In genomic region chr13:118386511-118387447, GRCm38 (mm10) we compare ENCODE assay signal across 8 mouse cellular contexts. TPM values are rescaled to one million over a fixed set of nuclear protein-coding genes. Genes with fewer than 3 reads are reported as not detected.
DNase-seq lines count a peak whose midpoint lies in the region; ATAC-seq and TF ChIP-seq lines count a peak whose summit lies in the region.

B430218F22Rik (plus strand) TSS chr13:118386630.
Mrps30 (minus strand) TSS chr13:118387252.

- peak within 1 kb of the TSS; percentile 92 to 93 for H3K4me3 ChIP-seq in MEL (ENCODE audit: control insufficient read depth in 1 of 2, insufficient read depth in 1 of 2, low read depth in 2 of 2, low read length in 2 of 2)
- peak within 1 kb of the TSS; percentile 61 for H3K4me3 ChIP-seq in cerebellum, adult 2 months (replicated peaks; ENCODE audit: insufficient read depth, low read depth, low read length)
- peak within 1 kb of the TSS; percentile 84 for H3K4me3 ChIP-seq in forebrain, postnatal 0 days (ENCODE audit: low read depth, low read length)
- peak within 1 kb of the TSS; percentile 97 for H3K4me3 ChIP-seq in lung, embryonic 15.5 days

- H3K9me3 ChIP-seq in MEL (replicated peaks; ENCODE audit: insufficient read depth, low read length), result no peaks in the 10 kb centered on the region
- no peaks in the 10 kb centered on the region for H3K9me3 ChIP-seq in forebrain, postnatal 0 days (ENCODE audit: low read length)
- no peaks in the 10 kb centered on the region for H3K9me3 ChIP-seq in lung, embryonic 15.5 days

- peak within 1 kb of the TSS; percentile 88 for H3K9ac ChIP-seq in MEL (ENCODE audit: control insufficient read depth, low read depth, low read length, poor library complexity, severe bottlenecking)
- peak within 1 kb of the TSS; percentile 73 for H3K9ac ChIP-seq in forebrain, postnatal 0 days
- peak within 1 kb of the TSS; percentile 87 for H3K9ac ChIP-seq in lung, embryonic 15.5 days

- peak within 1 kb of the TSS; percentile 75 for H3K27ac ChIP-seq in MEL (ENCODE audit: control insufficient read depth, low read depth, low read length)
- H3K27ac ChIP-seq in cerebellum, adult 2 months (ENCODE audit: insufficient read depth, low read length), result peak within 1 kb of the TSS; percentile 19; the same call in 1 of the 2 replicates
- H3K27ac ChIP-seq in forebrain, postnatal 0 days (ENCODE audit: low read depth, low read length), result peak within 1 kb of the TSS; percentile 80
- peak within 1 kb of the TSS; percentile 82 for H3K27ac ChIP-seq in lung, embryonic 15.5 days

- TF ChIP-seq RAD21 in MEL (IDR thresholded peaks at IDR 0.05; ENCODE audit: low read depth, low read length), result no peak

- H3K27me3 ChIP-seq in MEL (ENCODE audit: control insufficient read depth in 1 of 2, insufficient read depth in 2 of 2, low read length in 2 of 2), result no peaks in the 10 kb centered on the region
- H3K27me3 ChIP-seq in cerebellum, adult 2 months (ENCODE audit: control insufficient read depth, insufficient read depth, low read length), result no peaks in the 10 kb centered on the region
- H3K27me3 ChIP-seq in forebrain, postnatal 0 days (ENCODE audit: insufficient read depth, low read length), result no peaks in the 10 kb centered on the region
- H3K27me3 ChIP-seq in lung, embryonic 15.5 days, result no peaks in the 10 kb centered on the region

- H3K36me3 ChIP-seq in MEL (ENCODE audit: control insufficient read depth in 1 of 2, insufficient read depth in 2 of 2, low read length in 2 of 2), result peaks cover 5 to 11% of the 10 kb centered on the region in 2 experiments; a peak in 3 of 4 replicates
- peaks cover 12% of the 10 kb centered on the region for H3K36me3 ChIP-seq in forebrain, postnatal 0 days (ENCODE audit: insufficient read depth)
- peaks cover 30% of the 10 kb centered on the region for H3K36me3 ChIP-seq in lung, embryonic 15.5 days

- ATAC-seq in forebrain, postnatal 0 days, result peak; percentile 99
- peak; percentile 97 for ATAC-seq in lung, embryonic 15.5 days (ENCODE audit: borderline replicate concordance, extremely low read depth, low FRiP score, low TSS enrichment)

- under 1% methylated on average over 93 of the region's 93 CpGs for WGBS in cerebellum, adult 2 months
- 3% methylated on average over 93 of the region's 93 CpGs for WGBS in forebrain, postnatal 0 days
- 0% methylated on average over 83 of the region's 93 CpGs for WGBS in lung, embryonic 15.5 days

- peaks cover 0 to 4% of the 10 kb centered on the region in 2 experiments; a peak in 1 of 4 replicates for H3K4me1 ChIP-seq in MEL (ENCODE audit: control insufficient read depth in 1 of 2, insufficient read depth in 2 of 2, low read length in 2 of 2)
- H3K4me1 ChIP-seq in cerebellum, adult 2 months (ENCODE audit: control insufficient read depth, insufficient read depth, low read length), result no peaks in the 10 kb centered on the region; the same call in 1 of the 2 replicates
- no peaks in the 10 kb centered on the region for H3K4me1 ChIP-seq in forebrain, postnatal 0 days (ENCODE audit: insufficient read depth)
- H3K4me1 ChIP-seq in lung, embryonic 15.5 days, result peaks cover 8% of the 10 kb centered on the region

- peaks cover 15% of the 10 kb centered on the region for H3K79me2 ChIP-seq in MEL (ENCODE audit: control insufficient read depth, insufficient read depth, low read length, poor library complexity)

- peak; percentile 98 for DNase-seq in MEL (ENCODE audit: low read depth, low spot score)
- DNase-seq in cerebellum, adult 2 months, result peak; percentile 96
- DNase-seq in forebrain, postnatal 0 days, result peak; percentile 96
- DNase-seq in heart, postnatal 4 days, result peak; percentile 96
- DNase-seq in layer of hippocampus, adult 8-10 months (ENCODE audit: low spot score in 2 of 2), result peak; percentile 92 to 95
- DNase-seq in ovary, adult 18-20 months (ENCODE audit: low spot score), result peak; percentile 88
- peak; percentile 96 for DNase-seq in thymus, postnatal 0 days (ENCODE audit: low spot score)

- no peak for TF ChIP-seq CTCF in MEL (IDR thresholded peaks at IDR 0.05 in 2 of 3, conservative IDR thresholded peaks at IDR 0.05 in 1 of 3; ENCODE audit: control insufficient read depth in 1 of 3, insufficient read depth in 1 of 3, low read depth in 2 of 3, low read length in 3 of 3, poor library complexity in 1 of 3, severe bottlenecking in 1 of 3)
- no peak for TF ChIP-seq CTCF in cerebellum, adult 2 months (IDR thresholded peaks at IDR 0.05; ENCODE audit: borderline replicate concordance, insufficient read depth, low read depth, low read length)
- no peak for TF ChIP-seq CTCF in forebrain, postnatal 0 days (IDR thresholded peaks at IDR 0.05; ENCODE audit: low read depth)

- TF ChIP-seq POLR2A in MEL (IDR thresholded peaks at IDR 0.05; ENCODE audit: control insufficient read depth in 1 of 2, insufficient read depth in 1 of 2, low read depth in 1 of 2, low read length in 2 of 2, poor library complexity in 1 of 2), result peak; percentile 45 to 66
- TF ChIP-seq POLR2A in cerebellum, adult 2 months (IDR thresholded peaks at IDR 0.05; ENCODE audit: borderline replicate concordance, insufficient read depth, low read length), result peak; percentile 55; the same call in 1 of the 2 replicates

- peak in 1 of 2 experiments; percentile 20; a peak in 1 of 4 replicates for TF ChIP-seq EP300 in MEL (IDR thresholded peaks at IDR 0.05; ENCODE audit: low read depth in 1 of 2, low read length in 2 of 2)

- peak within 1 kb of the TSS; percentile 92 for H3K4me2 ChIP-seq in forebrain, postnatal 0 days (ENCODE audit: low read depth)
- peak within 1 kb of the TSS; percentile 67 for H3K4me2 ChIP-seq in lung, embryonic 15.5 days

TF ChIP-seq in MEL, 35 proteins besides CTCF, POLR2A, EP300 and RAD21 (continues in another document):
- TF ChIP-seq MEF2A (IDR thresholded peaks at IDR 0.05; ENCODE audit: extremely low read depth, insufficient replicate concordance, low read depth, low read length, poor library complexity, severe bottlenecking) (no peak), ELF1 (IDR thresholded peaks at IDR 0.05; ENCODE audit: low read depth, low read length) (peak; percentile 87), TCF12 (IDR thresholded peaks at IDR 0.05; ENCODE audit: low read depth, low read length) (peak; percentile 43), GATA1 (IDR thresholded peaks at IDR 0.05; ENCODE audit: low read depth, low read length) (0 out of 2 replicates have a peak, but pooled peaks have one; percentile 24), POLR2AphosphoS5 (IDR thresholded peaks at IDR 0.05; ENCODE audit: borderline replicate concordance, low read depth, low read length) (no peak), E2F4 (IDR thresholded peaks at IDR 0.05; ENCODE audit: borderline replicate concordance, low read depth, low read length) (no peak), POLR2AphosphoS2 (IDR thresholded peaks at IDR 0.05; ENCODE audit: low read length) (no peak), MAZ (IDR thresholded peaks at IDR 0.05; ENCODE audit: low read depth, low read length) (peak; percentile 18; the same call in 1 of the 2 replicates), KAT2A (conservative IDR thresholded peaks at IDR 0.05; ENCODE audit: low read depth, low read length) (peak; percentile 81), USF2 (IDR thresholded peaks at IDR 0.05; ENCODE audit: borderline replicate concordance in 1 of 2, insufficient read depth in 1 of 2, low read depth in 1 of 2, low read length in 2 of 2) (no peak), NRF1 (IDR thresholded peaks at IDR 0.05; ENCODE audit: insufficient read depth, low read depth, low read length, poor library complexity, severe bottlenecking) (0 out of 2 replicates have a peak, but pooled peaks have one; percentile 11), GABPA (IDR thresholded peaks at IDR 0.05; ENCODE audit: low read depth, low read length) (no peak), BHLHE40 (IDR thresholded peaks at IDR 0.05; ENCODE audit: borderline replicate concordance, low read depth, low read length) (0 out of 2 replicates have a peak, but pooled peaks have one; percentile 10), CHD1 (IDR thresholded peaks at IDR 0.05; ENCODE audit: low read depth, low read length) (no peak), ZMIZ1 (IDR thresholded peaks at IDR 0.05; ENCODE audit: low read depth, low read length) (0 out of 2 replicates have a peak, but pooled peaks have one; percentile 34), USF1 (IDR thresholded peaks at IDR 0.05; ENCODE audit: low read depth, low read length) (0 out of 2 replicates have a peak, but pooled peaks have one; percentile 20), ZNF384 (IDR thresholded peaks at IDR 0.05; ENCODE audit: low read depth, low read length) (no peak), MAFK (IDR thresholded peaks at IDR 0.05; ENCODE audit: borderline replicate concordance, low read depth, low read length) (peak; percentile 34; the same call in 1 of the 2 replicates), JUND (IDR thresholded peaks at IDR 0.05; ENCODE audit: low read depth, low read length) (no peak), TAL1 (IDR thresholded peaks at IDR 0.05; ENCODE audit: low read length) (no peak)

RNA-seq across cellular contexts. Expression of gene B430218F22Rik, which starts in this region (rescaled TPM):
- total RNA-seq in MEL (2012; rRNA removed), result 8.9 and 11.2 TPM in 2 replicates
- polyA plus RNA-seq in MEL (2012; ENCODE audit: insufficient read depth in 1 of 2, insufficient read length in 2 of 2, low read depth in 1 of 2, low replicate concordance in 2 of 2, missing spikeins in 1 of 2), result 1 to 10 TPM in 1 of 2 experiments, not detected in 1; 2.1 TPM
- 0.39 and 0.54 TPM in 2 replicates for polyA plus RNA-seq in cerebellum, adult 2 months (2012; rRNA removed)
- 0.43 and 1.0 TPM in 2 replicates for total RNA-seq in forebrain, postnatal 0 days (2014; rRNA removed)
- 1.7 and 2.7 TPM in 2 replicates for polyA plus RNA-seq in forebrain, postnatal 0 days (2015; fragmentation: Nextera tagmentation; extraction: Ambion mirVana)
- total RNA-seq in heart, postnatal 4 days (2021), result under 1 TPM in 1 of 2 experiments, not detected in 1; 0.48 TPM
- under 1 TPM in 3 of 4 experiments, not detected in 1; 0.41 to 0.74 (median 0.59) TPM for total RNA-seq in layer of hippocampus, adult 8-10 months (2022)
- 0.38 and 1.1 TPM in 2 replicates for polyA plus RNA-seq in lung, embryonic 15.5 days (2015; fragmentation: Nextera tagmentation; extraction: Ambion mirVana)
- polyA plus RNA-seq in thymus, postnatal 0 days (2015; fragmentation: Nextera tagmentation; extraction: Ambion mirVana), result 0.48 and 1.5 TPM in 2 replicates

RNA-seq across cellular contexts. Expression of gene Mrps30, which starts in this region (rescaled TPM):
- total RNA-seq in MEL (2012; rRNA removed), result 35.8 and 36.3 TPM in 2 replicates
- 10 to 100 TPM in 1 of 2 experiments, not detected in 1; 34.3 TPM for polyA plus RNA-seq in MEL (2012; ENCODE audit: insufficient read depth in 1 of 2, insufficient read length in 2 of 2, low read depth in 1 of 2, low replicate concordance in 2 of 2, missing spikeins in 1 of 2)
- 15.1 and 16.1 TPM in 2 replicates for polyA plus RNA-seq in cerebellum, adult 2 months (2012; rRNA removed)
- total RNA-seq in forebrain, postnatal 0 days (2014; rRNA removed), result 20.5 and 24.2 TPM in 2 replicates
- polyA plus RNA-seq in forebrain, postnatal 0 days (2015; fragmentation: Nextera tagmentation; extraction: Ambion mirVana), result 31.1 and 37.5 TPM in 2 replicates
- total RNA-seq in heart, postnatal 4 days (2021), result 10 to 100 TPM; 24.1 to 24.9 TPM
- 10 to 100 TPM; 17.2 to 18.6 (median 17.8) TPM for total RNA-seq in layer of hippocampus, adult 8-10 months (2022)
- 33.5 and 34.8 TPM in 2 replicates for polyA plus RNA-seq in lung, embryonic 15.5 days (2015; fragmentation: Nextera tagmentation; extraction: Ambion mirVana)
- 37.6 and 38.8 TPM in 2 replicates for polyA plus RNA-seq in thymus, postnatal 0 days (2015; fragmentation: Nextera tagmentation; extraction: Ambion mirVana)

Comparison
In these comparisons a context has a peak if more than half of its experiments do, and no peak if none do; other contexts are left out.
1. Peak in every context shown above with its lines: DNase-seq, ATAC-seq, H3K4me3 ChIP-seq and H3K27ac ChIP-seq.
2. H3K27ac ChIP-seq: peak in every context shown above with its lines; median percentile 82 in lung, embryonic 15.5 days; 80 in forebrain, postnatal 0 days; 75 in MEL; 19 in cerebellum, adult 2 months.